ENCODE assay signal across 25 mouse cellular contexts in genomic region chr7:78807192-78807591, GRCm38 (mm10). TPM values are rescaled to one million over a fixed set of nuclear protein-coding genes. Genes with fewer than 3 reads are reported as not detected.
DNase-seq lines count a peak whose midpoint lies in the region; ATAC-seq lines count a peak whose summit lies in the region.
"Had no signal": no experiment of that assay in that cellular context is flagged by ENCODE, and none has a peak within 500 bp of the region (broad histone marks: within the 10 kb centered on the region; RNA-seq: fewer than 3 reads in every experiment).

No protein-coding gene starts in this region.

- H3K36me3 ChIP-seq in heart, embryonic 12.5 days, result no peaks in the 10 kb centered on the region
- no peaks in the 10 kb centered on the region for H3K36me3 ChIP-seq in kidney, embryonic 16.5 days (ENCODE audit: insufficient read depth, low read length)
- no peaks in the 10 kb centered on the region for H3K36me3 ChIP-seq in stomach, embryonic 16.5 days (ENCODE audit: control insufficient read depth, insufficient read depth, low read length)
- H3K36me3 ChIP-seq in midbrain, embryonic 14.5 days (ENCODE audit: control insufficient read depth, insufficient read depth, low read length), result no peaks in the 10 kb centered on the region
- H3K36me3 ChIP-seq: forebrain, embryonic 10.5 days; heart, embryonic 15.5 days; hindbrain, embryonic 10.5 days; hindbrain, embryonic 13.5 days had no signal

- H3K4me3 ChIP-seq in heart, embryonic 12.5 days, result no peak overlapping the region
- no peak overlapping the region for H3K4me3 ChIP-seq in kidney, embryonic 16.5 days (ENCODE audit: low read length)
- H3K4me3 ChIP-seq in stomach, embryonic 16.5 days (replicated peaks; ENCODE audit: low read length), result no peak overlapping the region
- H3K4me3 ChIP-seq in midbrain, embryonic 14.5 days (replicated peaks; ENCODE audit: low read depth, low read length), result no peak overlapping the region
- H3K4me3 ChIP-seq: forebrain, embryonic 10.5 days; forebrain, embryonic 13.5 days; heart, embryonic 15.5 days; hindbrain, embryonic 10.5 days; hindbrain, embryonic 13.5 days had no signal

- DNase-seq in heart, adult 11 months, result peak; percentile 43
- no peak for DNase-seq in kidney, adult 11 months
- peak; percentile 40 for DNase-seq in kidney, postnatal 14 days
- no peak for DNase-seq in kidney, postnatal 36 days
- DNase-seq in midbrain, embryonic 14.5 days, result no peak
- DNase-seq: adrenal gland, adult 2 months; cerebellum, adult 18-20 months; cerebellum, adult 9-10 months; cerebellum, postnatal 14 days; gastrocnemius, postnatal 10 days; gastrocnemius, postnatal 36 days; heart, postnatal 10 days; heart, postnatal 36 days had no signal

- no peak overlapping the region for H3K27ac ChIP-seq in heart, embryonic 12.5 days (ENCODE audit: poor library complexity, severe bottlenecking)
- no peak overlapping the region for H3K27ac ChIP-seq in kidney, embryonic 16.5 days (ENCODE audit: low read length)
- H3K27ac ChIP-seq in stomach, embryonic 16.5 days (ENCODE audit: low read length), result 0 out of 2 replicates have a peak overlapping the region, but pooled peaks have one; percentile 20
- no peak overlapping the region for H3K27ac ChIP-seq in midbrain, embryonic 14.5 days (replicated peaks; ENCODE audit: low read depth, low read length)
- H3K27ac ChIP-seq: forebrain, embryonic 10.5 days; forebrain, embryonic 13.5 days; heart, embryonic 15.5 days; hindbrain, embryonic 10.5 days; hindbrain, embryonic 13.5 days had no signal

- H3K4me1 ChIP-seq in heart, embryonic 12.5 days (replicated peaks), result no peaks in the 10 kb centered on the region
- no peaks in the 10 kb centered on the region for H3K4me1 ChIP-seq in kidney, embryonic 16.5 days (ENCODE audit: insufficient read depth, low read length)
- H3K4me1 ChIP-seq in stomach, embryonic 16.5 days (ENCODE audit: control insufficient read depth, insufficient read depth, low read length), result peaks cover 4% of the 10 kb centered on the region; the same call in 1 of the 2 replicates
- no peaks in the 10 kb centered on the region for H3K4me1 ChIP-seq in midbrain, embryonic 14.5 days (ENCODE audit: control insufficient read depth, insufficient read depth, low read length)
- H3K4me1 ChIP-seq: forebrain, embryonic 10.5 days; forebrain, embryonic 13.5 days; heart, embryonic 15.5 days; hindbrain, embryonic 10.5 days; hindbrain, embryonic 13.5 days had no signal

- H3K9me3 ChIP-seq in heart, embryonic 12.5 days (replicated peaks), result no peaks in the 10 kb centered on the region
- no peaks in the 10 kb centered on the region for H3K9me3 ChIP-seq in kidney, embryonic 16.5 days (ENCODE audit: low read length)
- H3K9me3 ChIP-seq in stomach, embryonic 16.5 days (replicated peaks; ENCODE audit: control insufficient read depth, low read length), result no peaks in the 10 kb centered on the region
- H3K9me3 ChIP-seq in midbrain, embryonic 14.5 days (ENCODE audit: control insufficient read depth, low read length), result no peaks in the 10 kb centered on the region
- H3K9me3 ChIP-seq: forebrain, embryonic 10.5 days; forebrain, embryonic 13.5 days; heart, embryonic 15.5 days; hindbrain, embryonic 10.5 days; hindbrain, embryonic 13.5 days had no signal

- no peak overlapping the region for H3K9ac ChIP-seq in heart, embryonic 12.5 days
- no peak overlapping the region for H3K9ac ChIP-seq in kidney, embryonic 16.5 days (replicated peaks; ENCODE audit: low read length)
- no peak overlapping the region for H3K9ac ChIP-seq in stomach, embryonic 16.5 days (ENCODE audit: low read length)
- H3K9ac ChIP-seq in midbrain, embryonic 14.5 days (replicated peaks; ENCODE audit: low read length), result no peak overlapping the region
- H3K9ac ChIP-seq: forebrain, embryonic 13.5 days; heart, embryonic 15.5 days; hindbrain, embryonic 13.5 days had no signal

- no peak for ATAC-seq in heart, embryonic 12.5 days (ENCODE audit: insufficient number of reproducible peaks, low FRiP score)
- peak; percentile 65; the same call in 1 of the 2 replicates for ATAC-seq in kidney, embryonic 16.5 days (ENCODE audit: low FRiP score, low TSS enrichment)
- ATAC-seq in stomach, embryonic 16.5 days (ENCODE audit: insufficient read depth, low FRiP score), result peak; percentile 49; the same call in 1 of the 2 replicates
- no peak for ATAC-seq in midbrain, embryonic 14.5 days (ENCODE audit: low FRiP score, low TSS enrichment)
- ATAC-seq: CD4-positive, CD25-positive, alpha-beta regulatory T cell, adult 4 months; forebrain, embryonic 13.5 days; forebrain, embryonic 16.5 days; hindbrain, embryonic 16.5 days had no signal

- 74% methylated on average over 4 of the region's 4 CpGs for WGBS in heart, embryonic 12.5 days
- 28% methylated on average over 4 of the region's 4 CpGs for WGBS in kidney, embryonic 16.5 days
- WGBS in stomach, embryonic 16.5 days, result 39% methylated on average over 4 of the region's 4 CpGs
- 86% methylated on average over 4 of the region's 4 CpGs for WGBS in midbrain, embryonic 14.5 days

- H3K27me3 ChIP-seq in heart, embryonic 12.5 days (replicated peaks), result no peaks in the 10 kb centered on the region
- H3K27me3 ChIP-seq in kidney, embryonic 16.5 days (ENCODE audit: insufficient read depth, low read length), result no peaks in the 10 kb centered on the region
- H3K27me3 ChIP-seq in stomach, embryonic 16.5 days (ENCODE audit: control insufficient read depth, insufficient read depth, low read length), result no peaks in the 10 kb centered on the region
- H3K27me3 ChIP-seq in midbrain, embryonic 14.5 days (ENCODE audit: control insufficient read depth, insufficient read depth, low read length), result no peaks in the 10 kb centered on the region
- H3K27me3 ChIP-seq: forebrain, embryonic 13.5 days; heart, embryonic 15.5 days; hindbrain, embryonic 13.5 days had no signal

- H3K4me2 ChIP-seq in heart, embryonic 12.5 days, result no peak overlapping the region
- no peak overlapping the region for H3K4me2 ChIP-seq in kidney, embryonic 16.5 days (replicated peaks; ENCODE audit: low read depth, low read length)
- H3K4me2 ChIP-seq in stomach, embryonic 16.5 days (ENCODE audit: low read depth, low read length), result no peak overlapping the region
- H3K4me2 ChIP-seq in midbrain, embryonic 14.5 days (ENCODE audit: low read length), result no peak overlapping the region
- H3K4me2 ChIP-seq: forebrain, embryonic 13.5 days; heart, embryonic 11.5 days; heart, embryonic 15.5 days; hindbrain, embryonic 13.5 days had no signal

RNA-seq across cellular contexts. Expression of gene Mrpl46, which starts 23.9 kb away (rescaled TPM):
- polyA plus RNA-seq in heart, embryonic 12.5 days (2016; fragmentation: Nextera tagmentation; extraction: Ambion mirVana), result 62.2 and 62.6 TPM in 2 replicates
- 64.6 and 71.4 TPM in 2 replicates for polyA plus RNA-seq in kidney, embryonic 16.5 days (2015; fragmentation: Nextera tagmentation; extraction: Ambion mirVana)
- polyA plus RNA-seq in stomach, embryonic 16.5 days (2015; fragmentation: Nextera tagmentation; extraction: Ambion mirVana), result 54.7 and 63.2 TPM in 2 replicates
- polyA plus RNA-seq in midbrain, embryonic 14.5 days (2014; fragmentation: Nextera tagmentation; extraction: Ambion mirVana), result 55.9 and 60.6 TPM in 2 replicates

RNA-seq across cellular contexts. Expression of gene Mrps11, which starts 24.3 kb away (rescaled TPM):
- 49.2 and 53.3 TPM in 2 replicates for polyA plus RNA-seq in heart, embryonic 12.5 days (2016; fragmentation: Nextera tagmentation; extraction: Ambion mirVana)
- 83.4 and 84.9 TPM in 2 replicates for polyA plus RNA-seq in kidney, embryonic 16.5 days (2015; fragmentation: Nextera tagmentation; extraction: Ambion mirVana)
- polyA plus RNA-seq in stomach, embryonic 16.5 days (2015; fragmentation: Nextera tagmentation; extraction: Ambion mirVana), result 64.0 and 65.6 TPM in 2 replicates
- polyA plus RNA-seq in midbrain, embryonic 14.5 days (2014; fragmentation: Nextera tagmentation; extraction: Ambion mirVana), result 64.0 and 74.8 TPM in 2 replicates

RNA-seq across cellular contexts. Expression of gene Det1, which starts 39.9 kb away (rescaled TPM):
- 11.6 and 12.4 TPM in 2 replicates for polyA plus RNA-seq in heart, embryonic 12.5 days (2016; fragmentation: Nextera tagmentation; extraction: Ambion mirVana)
- polyA plus RNA-seq in kidney, embryonic 16.5 days (2015; fragmentation: Nextera tagmentation; extraction: Ambion mirVana), result 19.1 and 19.6 TPM in 2 replicates
- 14.7 and 16.4 TPM in 2 replicates for polyA plus RNA-seq in stomach, embryonic 16.5 days (2015; fragmentation: Nextera tagmentation; extraction: Ambion mirVana)
- 12.3 and 14.9 TPM in 2 replicates for polyA plus RNA-seq in midbrain, embryonic 14.5 days (2014; fragmentation: Nextera tagmentation; extraction: Ambion mirVana)

Comparison
In these comparisons a context has a peak if more than half of its experiments do, and no peak if none do; other contexts are left out.
1. DNase-seq: peak in heart, adult 11 months (single experiment) and kidney, postnatal 14 days (single experiment); none in kidney, adult 11 months (single experiment), kidney, postnatal 36 days (0 of 2) and midbrain, embryonic 14.5 days (single experiment).
2. ATAC-seq: peak in kidney, embryonic 16.5 days (single experiment) and stomach, embryonic 16.5 days (single experiment); none in heart, embryonic 12.5 days (single experiment) and midbrain, embryonic 14.5 days (single experiment).